Mouse (Mus musculus) cortical plate, adult 2 months (tissue): ENCODE data around the gene Gm815.

Source experiments
- CTCF ChIP-seq: fragments of 200-500 bp; IDR thresholded peaks from 2 replicates; pipeline ENCODE4 v1.5.1; 2011; ENCODE audit warnings: mild to moderate bottlenecking, control low read depth, low read length; ENCODE audit not compliant: insufficient read depth; ENCODE audit errors: extremely low read depth
- POLR2A ChIP-seq: fragments of 200-500 bp; IDR thresholded peaks from 2 replicates; pipeline ENCODE4 v1.6.1; 2011; ENCODE audit warnings: mild to moderate bottlenecking, low read length, control low read depth; ENCODE audit not compliant: insufficient read depth; ENCODE audit errors: extremely low read depth

- TF ChIP-seq CTCF (no peak), POLR2A (no peak)
Measured at GRCm38 (mm10) chr19:26870280-26870679, 15.4 kb upstream of the Gm815 start.
